Mouse (Mus musculus) embryonic facial prominence, embryonic 11.5 days (tissue): ENCODE results near the gene Galns. TPM values are rescaled to one million over a fixed set of nuclear protein-coding genes. Genes with fewer than 3 reads are reported as not detected.
"Not testable (repeated sequence)": the region's sequence is repeated elsewhere in the genome, so short reads cannot be mapped to it uniquely, and the experiment has no call there.

Experiments used
- ATAC-seq: fragments of 200-750 bp; cut with Nextera tagmentation; replicated peaks from 2 replicates; pipeline ENCODE4 v1.8.0; 2017; ENCODE audit warnings: low read depth; ENCODE audit not compliant: insufficient number of reproducible peaks, low FRiP score, low TSS enrichment
- DNase-seq: peaks from one replicate; pipeline ENCODE4 v3.0.0-alpha.2; 2015; ENCODE audit warnings: low spot score
- H3K27ac ChIP-seq: fragments of 300-500 bp; sonication (generic); replicated peaks from 2 replicates; pipeline ENCODE4 v1.5.1; 2014; ENCODE audit warnings: mild to moderate bottlenecking, low read depth, low read length, control low read depth
- H3K27me3 ChIP-seq: fragments of 300-500 bp; sonication (generic); 2 replicates; pipeline ENCODE4 v1.6.1; 2014; ENCODE audit warnings: mild to moderate bottlenecking, low read length, moderate library complexity, mixed read lengths; ENCODE audit not compliant: control insufficient read depth, insufficient read depth
- H3K36me3 ChIP-seq: fragments of 300-500 bp; sonication (generic); replicated peaks from 2 replicates; pipeline ENCODE4 v1.6.1; 2014; ENCODE audit warnings: low read depth, mild to moderate bottlenecking, low read length, moderate library complexity, mixed read lengths; ENCODE audit not compliant: control insufficient read depth, insufficient read depth
- H3K4me1 ChIP-seq: fragments of 300-500 bp; sonication (generic); 2 replicates; pipeline ENCODE4 v1.6.1; 2014; ENCODE audit warnings: low read length, mixed read lengths; ENCODE audit not compliant: control insufficient read depth, insufficient read depth
- H3K4me2 ChIP-seq: fragments of 300-500 bp; sonication (generic); 2 replicates; pipeline ENCODE4 v1.6.1; 2014; ENCODE audit warnings: low read depth, mild to moderate bottlenecking, control low read depth, low read length, moderate library complexity
- H3K4me3 ChIP-seq: fragments of 300-500 bp; sonication (generic); 2 replicates; pipeline ENCODE4 v1.5.1; 2014; ENCODE audit warnings: low read depth, low read length, control low read depth
- H3K9ac ChIP-seq: fragments of 300-500 bp; sonication (generic); replicated peaks from 2 replicates; pipeline ENCODE4 v1.6.1; 2014; ENCODE audit warnings: mild to moderate bottlenecking, control low read depth, low read length
- H3K9me3 ChIP-seq: fragments of 300-500 bp; sonication (generic); replicated peaks from 2 replicates; pipeline ENCODE4 v1.6.1; 2016; ENCODE audit warnings: mild to moderate bottlenecking, low read length, inconsistent platforms, mixed read lengths; ENCODE audit not compliant: control insufficient read depth
- WGBS: fragments of 180-500 bp; shearing (Covaris S2); extraction: QIAGEN DNeasy Blood & Tissue Kit; methylation state at CpG from one replicate; pipeline ENCODE4 v1.1.7; 2014; 5-methylcytosine and 5-hydroxymethylcytosine counted together
- polyA plus RNA-seq: library from polyadenylated mRNA; unstranded; fragments of >200 nt; fragmentation: Nextera tagmentation; extraction: Ambion mirVana; gene quantifications from 2 replicates; pipeline ENCODE4 v1.2.1, GENCODE M21; 2014

The Galns gene
- polyA plus RNA-seq, 1 experiment from 2014 or later = 4.3 TPM

- Histone ChIP-seq H3K4me2 (no peak overlapping the region), H3K27ac (no peak overlapping the region), H3K27me3 (no peaks in the 10 kb centered on the region), H3K36me3 (no peaks in the 10 kb centered on the region), H3K9me3 (no peaks in the 10 kb centered on the region), H3K4me1 (peaks cover 13% of the 10 kb centered on the region), H3K4me3 (no peak overlapping the region), H3K9ac (no peak overlapping the region)
- ATAC-seq (no peak), DNase-seq (peak; percentile 56)
- 35% methylated on average over 16 of the region's 16 CpGs for WGBS
Measured at GRCm38 (mm10) chr8:122639521-122640248, 28.4 kb upstream of the Galns start.

DNA sequence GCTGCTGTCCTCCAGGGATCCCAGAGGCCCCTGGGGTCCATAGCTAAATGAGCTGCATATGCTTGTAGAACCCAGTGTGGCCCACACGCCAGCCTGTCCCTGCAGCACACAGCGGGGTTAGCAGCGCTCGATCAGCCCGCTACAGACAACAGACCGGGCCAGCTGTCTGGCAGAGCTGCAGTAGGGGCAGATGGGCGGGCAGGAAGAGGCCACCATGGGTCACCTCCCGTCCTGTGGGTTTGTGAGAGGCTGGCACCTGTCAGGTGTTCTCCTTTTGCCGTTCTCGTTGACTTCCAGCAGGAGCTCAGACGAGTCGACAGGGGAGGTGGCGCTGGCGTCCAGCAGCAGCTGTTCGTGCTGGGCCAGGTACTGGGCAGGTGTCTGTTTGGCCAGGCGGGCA lies 27.3 kb upstream of the Galns start:
- Histone ChIP-seq H3K4me2 (no peak overlapping the region), H3K4me1 (peaks cover 13% of the 10 kb centered on the region), H3K9me3 (no peaks in the 10 kb centered on the region), H3K9ac (no peak overlapping the region), H3K36me3 (no peaks in the 10 kb centered on the region), H3K27ac (no peak overlapping the region), H3K27me3 (no peaks in the 10 kb centered on the region), H3K4me3 (no peak overlapping the region)
- 73% methylated on average over 16 of the region's 16 CpGs for WGBS
- no peak for DNase-seq
- no peak for ATAC-seq

DNA sequence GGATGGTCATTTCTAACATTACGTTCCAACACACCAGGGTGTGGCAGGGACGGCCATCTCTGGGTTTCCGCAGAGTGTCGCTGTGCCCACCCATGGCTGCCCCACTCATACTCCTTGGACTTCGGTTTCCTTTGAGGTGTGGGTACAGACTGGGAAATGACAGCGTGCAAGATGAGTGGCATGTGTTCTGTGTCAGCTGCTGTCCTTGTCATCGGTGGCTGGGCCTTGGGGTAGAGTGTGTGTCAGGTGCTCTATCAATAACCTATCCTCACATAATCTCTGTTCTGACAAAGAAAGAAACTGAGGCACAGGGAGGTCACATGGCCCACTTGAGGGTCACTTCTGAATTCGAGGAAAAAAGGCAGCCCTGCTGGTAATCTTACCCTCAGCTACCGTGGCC lies 26.0 kb upstream of the Galns start:
- Histone ChIP-seq H3K4me2 (no peak overlapping the region), H3K9ac (no peak overlapping the region), H3K4me1 (peaks cover 13% of the 10 kb centered on the region), H3K9me3 (no peaks in the 10 kb centered on the region), H3K27ac (no peak overlapping the region), H3K36me3 (no peaks in the 10 kb centered on the region), H3K27me3 (no peaks in the 10 kb centered on the region), H3K4me3 (no peak overlapping the region)
- no peak for DNase-seq
- WGBS = 84% methylated on average over 9 of the region's 9 CpGs
- ATAC-seq = no peak

DNA sequence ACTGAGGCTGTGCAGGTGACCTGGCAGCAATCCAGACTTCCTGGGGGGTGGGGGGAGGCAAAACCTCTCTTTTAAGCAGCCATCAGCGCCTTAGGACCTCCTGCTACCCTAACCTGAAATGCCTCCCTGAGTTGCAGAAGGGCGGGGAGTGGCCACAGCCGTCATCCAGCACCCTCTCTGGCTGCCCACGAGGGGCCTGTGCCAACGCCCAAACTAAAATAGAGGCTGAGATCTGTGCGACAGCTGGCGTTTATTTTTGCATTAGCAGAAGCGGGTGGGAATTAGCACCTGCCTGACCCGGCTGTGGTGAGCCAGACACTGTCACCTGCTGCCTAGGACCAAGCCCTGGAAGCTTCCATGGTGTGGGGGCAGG lies 25.5 kb upstream of the Galns start:
- Histone ChIP-seq H3K27me3 (no peaks in the 10 kb centered on the region), H3K9me3 (no peaks in the 10 kb centered on the region), H3K36me3 (no peaks in the 10 kb centered on the region), H3K9ac (no peak overlapping the region), H3K4me2 (no peak overlapping the region), H3K4me3 (no peak overlapping the region), H3K27ac (no peak overlapping the region), H3K4me1 (peaks cover 13% of the 10 kb centered on the region)
- DNase-seq = no peak
- 57% methylated on average over 9 of the region's 9 CpGs for WGBS
- no peak for ATAC-seq

GRCm38 (mm10) chr8:122635878-122636802 lies 24.9 kb upstream of the Galns start:
- peaks cover 12% of the 10 kb centered on the region for H3K4me1 ChIP-seq
- WGBS = 72% methylated on average over 14 of the region's 14 CpGs
- H3K9me3 ChIP-seq = no peaks in the 10 kb centered on the region
- H3K9ac ChIP-seq = no peak overlapping the region
- no peaks in the 10 kb centered on the region for H3K27me3 ChIP-seq
- H3K27ac ChIP-seq = no peak overlapping the region
- H3K36me3 ChIP-seq = no peaks in the 10 kb centered on the region
- no peak overlapping the region for H3K4me2 ChIP-seq
- no peak overlapping the region for H3K4me3 ChIP-seq
- no peak for DNase-seq
- no peak for ATAC-seq

DNA sequence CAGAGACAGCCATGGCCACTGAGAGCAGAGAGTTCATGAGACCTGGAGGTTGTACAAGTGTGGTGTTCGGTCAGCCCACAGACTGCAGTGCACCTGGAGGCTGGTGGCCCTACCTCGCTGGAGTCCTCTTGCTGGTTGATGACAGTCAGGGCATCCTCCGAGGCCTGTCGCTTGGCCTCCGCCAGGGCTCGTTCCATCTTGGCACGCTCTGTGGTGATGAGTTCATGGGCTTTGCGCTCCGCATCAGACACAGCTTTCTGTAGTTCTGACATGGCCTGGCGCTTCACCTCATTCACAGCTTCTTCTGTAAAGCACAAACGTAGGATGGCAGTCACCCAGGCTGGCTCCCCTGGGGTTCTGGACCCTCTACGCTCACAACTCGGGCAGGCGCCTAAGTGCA lies 21.9 kb upstream of the Galns start:
- H3K4me3 ChIP-seq = no peak overlapping the region
- H3K36me3 ChIP-seq = no peaks in the 10 kb centered on the region
- DNase-seq (no peak), ATAC-seq (no peak)
- whole genome bisulfite sequencing = 93% methylated on average over 14 of the region's 14 CpGs
- no peak overlapping the region for H3K4me2 ChIP-seq
- H3K27me3 ChIP-seq = no peaks in the 10 kb centered on the region
- no peaks in the 10 kb centered on the region; the same call in 1 of the 2 replicates for H3K4me1 ChIP-seq
- no peaks in the 10 kb centered on the region for H3K9me3 ChIP-seq
- H3K27ac ChIP-seq = no peak overlapping the region
- no peak overlapping the region for H3K9ac ChIP-seq

GRCm38 (mm10) chr8:122632134-122632533 lies 20.9 kb upstream of the Galns start:
- not testable (repeated sequence) for H3K36me3 ChIP-seq, H3K9me3 ChIP-seq, ATAC-seq, H3K9ac ChIP-seq, H3K4me1 ChIP-seq, H3K4me3 ChIP-seq, DNase-seq, H3K27ac ChIP-seq, H3K27me3 ChIP-seq, H3K4me2 ChIP-seq
- WGBS = 79% methylated on average over 3 of the region's 3 CpGs

DNA sequence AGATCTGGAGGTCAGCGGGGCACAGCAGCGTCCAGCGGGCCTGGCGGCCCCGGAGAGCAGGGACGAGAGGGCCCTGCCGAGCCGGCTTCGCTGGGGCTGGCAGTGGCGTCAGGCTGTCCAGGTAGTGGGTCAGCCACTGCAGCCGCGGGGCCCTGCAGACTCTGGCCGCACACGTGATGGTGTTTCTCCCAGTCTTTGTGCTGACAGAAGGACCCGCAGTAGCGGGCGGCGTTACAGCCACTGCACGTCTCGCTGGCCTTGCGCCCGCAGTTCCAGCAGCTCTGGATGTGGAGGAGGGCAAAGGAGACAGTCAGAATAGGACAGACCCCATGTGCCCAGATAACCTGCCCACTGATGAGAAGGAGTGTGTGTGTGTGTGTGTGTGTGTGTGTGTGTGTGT lies 19.4 kb upstream of the Galns start:
- WGBS = 50% methylated on average over 22 of the region's 22 CpGs

More for the DNA sequence above, 19.4 kb upstream of the Galns start:
- Histone ChIP-seq H3K4me3 (peak overlapping the region; percentile 17), H3K36me3 (no peaks in the 10 kb centered on the region), H3K27ac (no peak overlapping the region), H3K4me1 (no peaks in the 10 kb centered on the region; the same call in 1 of the 2 replicates), H3K9ac (peak overlapping the region; percentile 46), H3K9me3 (no peaks in the 10 kb centered on the region), H3K27me3 (no peaks in the 10 kb centered on the region), H3K4me2 (peak overlapping the region; percentile 34)
- DNase-seq (no peak), ATAC-seq (no peak)
